Mouse (Mus musculus) liver, embryonic 11.5 days (tissue): Measurements from ENCODE around the gene Alg12. TPM values are rescaled to one million over a fixed set of nuclear protein-coding genes. Genes with fewer than 3 reads are reported as not detected.

Experiments used
- polyA plus RNA-seq: library from polyadenylated mRNA; unstranded; fragments of >200 nt; fragmentation: Nextera tagmentation; extraction: Ambion mirVana; gene quantifications from 2 replicates; pipeline ENCODE4 v1.2.1, GENCODE M21; 2014

Gene Alg12
- polyA plus RNA-seq, 1 experiment from 2014 or later, result 13.9 TPM

Other genes starting within 250 kb of the Alg12 start
- not detected in 2 replicates for gene Zdhhc25, start 219.0 kb downstream of the Alg12 start, polyA plus RNA-seq
- gene Brd1, start 85.1 kb downstream of the Alg12 start, polyA plus RNA-seq, result 13.4 and 15.9 TPM in 2 replicates
- gene Zbed4, start 67.7 kb downstream of the Alg12 start, polyA plus RNA-seq, result 26.4 and 31.9 TPM in 2 replicates
- 107 and 109 TPM in 2 replicates for gene Creld2, start 328 bp upstream of the Alg12 start, polyA plus RNA-seq
- gene Pim3, start 42.9 kb upstream of the Alg12 start, polyA plus RNA-seq, result 34.0 and 35.9 TPM in 2 replicates
- gene Ttll8, start 135.1 kb upstream of the Alg12 start, polyA plus RNA-seq, result not detected in 2 replicates
- gene Mlc1, start 159.7 kb upstream of the Alg12 start, polyA plus RNA-seq, result not detected in 2 replicates
- 0.18 and 0.65 TPM in 2 replicates for gene Mov10l1, start 163.6 kb upstream of the Alg12 start, polyA plus RNA-seq
- 0.08 and 0.21 TPM in 2 replicates for gene Panx2, start 240.4 kb upstream of the Alg12 start, polyA plus RNA-seq